Mouse (Mus musculus): ENCODE data around the gene Gm11214. TPM values are rescaled to one million over a fixed set of nuclear protein-coding genes. Genes with fewer than 3 reads are reported as not detected.

The Gm11214 gene
- polyA plus RNA-seq, 1 experiment from 2014 or later, result not detected

GRCm38 (mm10) chr4:63685253-63685525, 22.0 kb upstream of the Gm11214 start:
- H3K4me3 ChIP-seq (replicated peaks), result no peak overlapping the region
- H3K4me1 ChIP-seq (replicated peaks), result no peaks in the 10 kb centered on the region
- no peak for ATAC-seq
- H3K27ac ChIP-seq, result no peak overlapping the region
- H3K9ac ChIP-seq (replicated peaks), result no peak overlapping the region
- WGBS, result 49% methylated on average over 4 of the region's 4 CpGs
- no peaks in the 10 kb centered on the region for H3K9me3 ChIP-seq
- H3K36me3 ChIP-seq, result no peaks in the 10 kb centered on the region
- H3K27me3 ChIP-seq, result no peaks in the 10 kb centered on the region
- no peak overlapping the region for H3K4me2 ChIP-seq (replicated peaks)

GRCm38 (mm10) chr4:63684412-63685252, 21.5 kb upstream of the Gm11214 start:
- Histone ChIP-seq H3K36me3 (no peaks in the 10 kb centered on the region), H3K27me3 (no peaks in the 10 kb centered on the region), H3K4me1 (replicated peaks) (no peaks in the 10 kb centered on the region), H3K4me3 (replicated peaks) (no peak overlapping the region), H3K9ac (replicated peaks) (no peak overlapping the region), H3K9me3 (no peaks in the 10 kb centered on the region), H3K27ac (no peak overlapping the region), H3K4me2 (replicated peaks) (no peak overlapping the region)
- ATAC-seq, result no peak
- WGBS, result 84% methylated on average over 10 of the region's 10 CpGs

- Histone ChIP-seq H3K9ac (replicated peaks) (no peak overlapping the region), H3K27me3 (no peaks in the 10 kb centered on the region), H3K4me3 (replicated peaks) (no peak overlapping the region), H3K4me2 (replicated peaks) (no peak overlapping the region), H3K27ac (no peak overlapping the region), H3K4me1 (replicated peaks) (no peaks in the 10 kb centered on the region), H3K9me3 (no peaks in the 10 kb centered on the region), H3K36me3 (no peaks in the 10 kb centered on the region)
- 94% methylated on average over 6 of the region's 6 CpGs for WGBS
- ATAC-seq, result no peak
Measured at GRCm38 (mm10) chr4:63683716-63684115, 20.5 kb upstream of the Gm11214 start.

- Histone ChIP-seq H3K4me3 (replicated peaks) (no peak overlapping the region), H3K36me3 (no peaks in the 10 kb centered on the region), H3K27ac (no peak overlapping the region), H3K27me3 (no peaks in the 10 kb centered on the region), H3K9ac (replicated peaks) (no peak overlapping the region), H3K4me1 (replicated peaks) (no peaks in the 10 kb centered on the region), H3K4me2 (replicated peaks) (no peak overlapping the region), H3K9me3 (no peaks in the 10 kb centered on the region)
- ATAC-seq, result no peak
- WGBS, result 86% methylated on average over 11 of the region's 11 CpGs
Measured at GRCm38 (mm10) chr4:63683056-63683455, 19.9 kb upstream of the Gm11214 start.

GRCm38 (mm10) chr4:63682441-63682840, 19.3 kb upstream of the Gm11214 start:
- H3K4me2 ChIP-seq (replicated peaks), result no peak overlapping the region
- H3K9ac ChIP-seq (replicated peaks), result no peak overlapping the region
- H3K9me3 ChIP-seq, result no peaks in the 10 kb centered on the region
- WGBS, result 74% methylated on average over 2 of the region's 2 CpGs
- H3K4me3 ChIP-seq (replicated peaks), result no peak overlapping the region
- no peaks in the 10 kb centered on the region for H3K36me3 ChIP-seq
- H3K27me3 ChIP-seq, result no peaks in the 10 kb centered on the region
- ATAC-seq, result no peak
- no peak overlapping the region for H3K27ac ChIP-seq
- no peaks in the 10 kb centered on the region for H3K4me1 ChIP-seq (replicated peaks)

GRCm38 (mm10) chr4:63681557-63681956, 18.4 kb upstream of the Gm11214 start:
- H3K9ac ChIP-seq (replicated peaks), result no peak overlapping the region
- H3K27me3 ChIP-seq, result no peaks in the 10 kb centered on the region
- WGBS, result 63% methylated on average over 3 of the region's 3 CpGs
- no peaks in the 10 kb centered on the region for H3K4me1 ChIP-seq (replicated peaks)
- ATAC-seq, result peak; percentile 37; the same call in 1 of the 2 replicates
- H3K36me3 ChIP-seq, result no peaks in the 10 kb centered on the region
- H3K4me3 ChIP-seq (replicated peaks), result no peak overlapping the region
- H3K9me3 ChIP-seq, result no peaks in the 10 kb centered on the region
- no peak overlapping the region for H3K4me2 ChIP-seq (replicated peaks)
- H3K27ac ChIP-seq, result no peak overlapping the region

GRCm38 (mm10) chr4:63675128-63675527, 11.9 kb upstream of the Gm11214 start:
- Histone ChIP-seq H3K36me3 (no peaks in the 10 kb centered on the region), H3K4me2 (replicated peaks) (no peak overlapping the region), H3K9me3 (no peaks in the 10 kb centered on the region), H3K4me3 (replicated peaks) (no peak overlapping the region), H3K27ac (no peak overlapping the region), H3K4me1 (replicated peaks) (no peaks in the 10 kb centered on the region), H3K27me3 (no peaks in the 10 kb centered on the region), H3K9ac (replicated peaks) (no peak overlapping the region)
- 65% methylated on average over 2 of the region's 2 CpGs for WGBS
- no peak for ATAC-seq

- Histone ChIP-seq H3K36me3 (no peaks in the 10 kb centered on the region), H3K4me3 (replicated peaks) (no peak overlapping the region), H3K9ac (replicated peaks) (no peak overlapping the region), H3K9me3 (no peaks in the 10 kb centered on the region), H3K27me3 (no peaks in the 10 kb centered on the region), H3K4me1 (replicated peaks) (no peaks in the 10 kb centered on the region), H3K27ac (no peak overlapping the region), H3K4me2 (replicated peaks) (no peak overlapping the region)
- 82% methylated on average over 4 of the region's 4 CpGs for WGBS
- ATAC-seq, result no peak
Measured at GRCm38 (mm10) chr4:63668255-63668654, 5.1 kb upstream of the Gm11214 start.

- Histone ChIP-seq H3K27ac (no peak overlapping the region), H3K9ac (replicated peaks) (no peak overlapping the region), H3K27me3 (no peaks in the 10 kb centered on the region), H3K4me2 (replicated peaks) (no peak overlapping the region), H3K9me3 (no peaks in the 10 kb centered on the region), H3K4me1 (replicated peaks) (no peaks in the 10 kb centered on the region), H3K36me3 (no peaks in the 10 kb centered on the region), H3K4me3 (replicated peaks) (no peak overlapping the region)
- 70% methylated on average over 7 of the region's 7 CpGs for WGBS
- no peak for ATAC-seq
Measured at GRCm38 (mm10) chr4:63665738-63666137, 2.6 kb upstream of the Gm11214 start.

GRCm38 (mm10) chr4:63661857-63662256, 1.3 kb downstream of the Gm11214 start:
- Histone ChIP-seq H3K9ac (replicated peaks) (no peak overlapping the region), H3K27ac (no peak overlapping the region), H3K36me3 (no peaks in the 10 kb centered on the region), H3K4me3 (replicated peaks) (no peak overlapping the region), H3K27me3 (no peaks in the 10 kb centered on the region), H3K9me3 (no peaks in the 10 kb centered on the region), H3K4me2 (replicated peaks) (no peak overlapping the region), H3K4me1 (replicated peaks) (no peaks in the 10 kb centered on the region)
- no peak for ATAC-seq
- WGBS, result 32% methylated on average over 1 of the region's 1 CpGs

GRCm38 (mm10) chr4:63661426-63661825, 1.8 kb downstream of the Gm11214 start:
- Histone ChIP-seq H3K4me2 (replicated peaks) (no peak overlapping the region), H3K9me3 (no peaks in the 10 kb centered on the region), H3K27ac (no peak overlapping the region), H3K4me1 (replicated peaks) (no peaks in the 10 kb centered on the region), H3K4me3 (replicated peaks) (no peak overlapping the region), H3K9ac (replicated peaks) (no peak overlapping the region), H3K36me3 (no peaks in the 10 kb centered on the region), H3K27me3 (no peaks in the 10 kb centered on the region)
- 0 out of 2 replicates have a peak, but pooled peaks have one; percentile 43 for ATAC-seq
- WGBS, result 43% methylated on average over 1 of the region's 1 CpGs

- no peak for ATAC-seq
- WGBS, result 87% methylated on average over 1 of the region's 1 CpGs
- no peaks in the 10 kb centered on the region for H3K36me3 ChIP-seq
Measured at GRCm38 (mm10) chr4:63659775-63660174, 3.4 kb downstream of the Gm11214 start.

GRCm38 (mm10) chr4:63659086-63659485, 4.1 kb downstream of the Gm11214 start:
- H3K4me3 ChIP-seq (replicated peaks), result no peak overlapping the region
- ATAC-seq, result no peak
- no peak overlapping the region for H3K27ac ChIP-seq
- no peaks in the 10 kb centered on the region for H3K4me1 ChIP-seq (replicated peaks)
- H3K9me3 ChIP-seq, result no peaks in the 10 kb centered on the region
- no peaks in the 10 kb centered on the region for H3K27me3 ChIP-seq
- no peaks in the 10 kb centered on the region for H3K36me3 ChIP-seq
- H3K9ac ChIP-seq (replicated peaks), result no peak overlapping the region
- H3K4me2 ChIP-seq (replicated peaks), result no peak overlapping the region
- 27% methylated on average over 4 of the region's 4 CpGs for WGBS

More at GRCm38 (mm10) chr4:63659775-63660174, 3.4 kb downstream of the Gm11214 start:
- Histone ChIP-seq H3K27ac (no peak overlapping the region), H3K4me1 (replicated peaks) (no peaks in the 10 kb centered on the region), H3K27me3 (no peaks in the 10 kb centered on the region), H3K9ac (replicated peaks) (no peak overlapping the region), H3K9me3 (no peaks in the 10 kb centered on the region), H3K4me2 (replicated peaks) (no peak overlapping the region), H3K4me3 (replicated peaks) (no peak overlapping the region)
